Comparison of ENCODE assay signal across 20 mouse cellular contexts in genomic region chr19:10757125-10757524, GRCm38 (mm10). TPM values are rescaled to one million over a fixed set of nuclear protein-coding genes. Genes with fewer than 3 reads are reported as not detected.
DNase-seq lines count a peak whose midpoint lies in the region; TF ChIP-seq lines count a peak whose summit lies in the region.
"Had no signal": no experiment of that assay in that cellular context is flagged by ENCODE, and none has a peak within 500 bp of the region (broad histone marks: within the 10 kb centered on the region; RNA-seq: fewer than 3 reads in every experiment).

No protein-coding gene starts in this region.

- intact Hi-C loops in gastrocnemius, adult 2 months (cut with DNase I) = loop anchor here (1.0 kb wide), 1 partner anchor 23 kb away; no protein-coding TSS in a partner anchor
- intact Hi-C loops in left cerebral cortex, postnatal 10 days (cut with DNase I) = no loop called here

- H3K27ac ChIP-seq in gastrocnemius, adult 2 months = peak overlapping the region; percentile 87
- H3K27ac ChIP-seq: forebrain, embryonic 10.5 days; heart, embryonic 15.5 days; hindbrain, embryonic 13.5 days; liver, embryonic 15.5 days; macrophage had no signal

- no peak for DNase-seq in gastrocnemius, adult 2 months
- DNase-seq in gastrocnemius, adult 18-20 months (ENCODE audit: low spot score) = no peak
- peak; percentile 35 for DNase-seq in thymus, postnatal 0 days (ENCODE audit: low spot score)
- no peak for DNase-seq in thymus, adult 18-20 months
- peak; percentile 82 for DNase-seq in induced T-regulatory cell, adult 2 months (ENCODE audit: low read depth)
- no peak for DNase-seq in left cerebral cortex, adult 9 months (ENCODE audit: low spot score in 2 of 2)
- DNase-seq in left cerebral cortex, postnatal 10 days (ENCODE audit: extremely low spot score in 1 of 2, low spot score in 2 of 2) = no peak
- DNase-seq: adrenal gland, postnatal 25 days; heart, postnatal 36 days; kidney, adult 2 months; kidney, postnatal 10 days; thymus, postnatal 14 days had no signal

- no peak for TF ChIP-seq CTCF in gastrocnemius, adult 2 months (IDR thresholded peaks at IDR 0.05)

- H3K4me3 ChIP-seq in gastrocnemius, adult 2 months = no peak overlapping the region
- H3K4me3 ChIP-seq: forebrain, embryonic 10.5 days; heart, embryonic 15.5 days; hindbrain, embryonic 13.5 days; liver, embryonic 15.5 days; lung, embryonic 15.5 days had no signal

RNA-seq across cellular contexts. Expression of gene Cd5, which starts 18.3 kb away (rescaled TPM):
- total RNA-seq in gastrocnemius, adult 2 months (2021) = not detected
- not detected for total RNA-seq in gastrocnemius, adult 18-20 months (2021)
- 116 and 132 TPM in 2 replicates for polyA plus RNA-seq in thymus, postnatal 0 days (2015; fragmentation: Nextera tagmentation; extraction: Ambion mirVana)
- total RNA-seq in left cerebral cortex, postnatal 10 days (2021) = under 1 TPM in 1 of 2 experiments, not detected in 1; 0.30 TPM
- total RNA-seq: layer of hippocampus, adult 18-20 months had no signal
- polyA plus RNA-seq: forebrain, embryonic 10.5 days; intestine, embryonic 14.5 days; liver, embryonic 15.5 days had no signal

Comparison
In these comparisons a context has a peak if more than half of its experiments do, and no peak if none do; other contexts are left out.
1. DNase-seq: peak in thymus, postnatal 0 days (single experiment) and induced T-regulatory cell, adult 2 months (single experiment); none in gastrocnemius, adult 2 months (single experiment), gastrocnemius, adult 18-20 months (single experiment), thymus, adult 18-20 months (0 of 2), left cerebral cortex, adult 9 months (0 of 2) and left cerebral cortex, postnatal 10 days (0 of 2).